Mouse (Mus musculus): ENCODE data around the gene Insig2. TPM values are rescaled to one million over a fixed set of nuclear protein-coding genes. Genes with fewer than 3 reads are reported as not detected.

Insig2 gene
- polyA plus RNA-seq, 1 experiment = 43.8 TPM

- Histone ChIP-seq H3K4me3 (ENCODE audit: insufficient read depth, low read depth, low read length) (no peak overlapping the region), H3K27me3 (replicated peaks; ENCODE audit: control insufficient read depth, insufficient read depth, low read length) (no peaks in the 10 kb centered on the region), H3K4me1 (ENCODE audit: control insufficient read depth, insufficient read depth, low read length) (no peaks in the 10 kb centered on the region), H3K27ac (ENCODE audit: insufficient read depth, low read depth, low read length) (no peak overlapping the region), H3K36me3 (ENCODE audit: control insufficient read depth, insufficient read depth, low read length) (no peaks in the 10 kb centered on the region)
- TF ChIP-seq CTCF (conservative IDR thresholded peaks at IDR 0.05; ENCODE audit: insufficient read depth, insufficient read length, low read depth, low read length) (no peak), POLR2A (IDR thresholded peaks at IDR 0.05; ENCODE audit: low read depth, low read length) (no peak)
- 79% methylated on average over 4 of the region's 4 CpGs for WGBS
- no peak for DNase-seq
These were observed 16.8 kb upstream of the Insig2 start for GRCm38 (mm10) chr1:121348875-121349847.

- 55% methylated on average over 5 of the region's 5 CpGs for WGBS
- Histone ChIP-seq H3K27ac (ENCODE audit: insufficient read depth, low read depth, low read length) (no peak overlapping the region), H3K27me3 (replicated peaks; ENCODE audit: control insufficient read depth, insufficient read depth, low read length) (no peaks in the 10 kb centered on the region), H3K36me3 (ENCODE audit: control insufficient read depth, insufficient read depth, low read length) (no peaks in the 10 kb centered on the region), H3K4me1 (ENCODE audit: control insufficient read depth, insufficient read depth, low read length) (no peaks in the 10 kb centered on the region), H3K4me3 (ENCODE audit: insufficient read depth, low read depth, low read length) (no peak overlapping the region)
- no peak for TF ChIP-seq POLR2A (IDR thresholded peaks at IDR 0.05; ENCODE audit: low read depth, low read length)
- TF ChIP-seq CTCF (conservative IDR thresholded peaks at IDR 0.05; ENCODE audit: insufficient read depth, insufficient read length, low read depth, low read length) = no peak
- DNase-seq = no peak
These were observed 11.6 kb upstream of the Insig2 start for GRCm38 (mm10) chr1:121343966-121344365.

DNA sequence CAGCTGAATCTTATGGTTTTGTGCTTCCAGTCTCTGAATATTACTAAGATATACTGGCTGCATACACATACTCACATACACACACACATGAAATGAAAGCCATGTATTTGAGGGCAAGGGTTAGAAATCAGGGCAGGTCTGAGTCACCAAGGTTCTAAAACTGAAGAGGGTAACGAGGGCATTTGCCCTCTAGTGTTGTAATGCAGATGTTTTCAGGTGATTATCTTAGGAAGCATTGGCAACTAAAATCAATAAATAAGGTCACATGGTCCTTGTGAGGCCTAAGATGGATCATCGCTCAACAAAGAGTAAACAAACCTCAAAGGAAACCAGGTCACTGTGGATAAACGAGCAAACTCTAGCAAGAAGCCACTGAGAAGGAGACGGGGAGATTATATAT is 3.4 kb upstream of the Insig2 start:
- Histone ChIP-seq H3K36me3 (ENCODE audit: control insufficient read depth, insufficient read depth, low read length) (no peaks in the 10 kb centered on the region), H3K27ac (ENCODE audit: insufficient read depth, low read depth, low read length) (no peak overlapping the region), H3K27me3 (replicated peaks; ENCODE audit: control insufficient read depth, insufficient read depth, low read length) (no peaks in the 10 kb centered on the region), H3K4me3 (ENCODE audit: insufficient read depth, low read depth, low read length) (no peak overlapping the region), H3K4me1 (ENCODE audit: control insufficient read depth, insufficient read depth, low read length) (no peaks in the 10 kb centered on the region)
- WGBS = 62% methylated on average over 4 of the region's 4 CpGs
- no peak for TF ChIP-seq CTCF (conservative IDR thresholded peaks at IDR 0.05; ENCODE audit: insufficient read depth, insufficient read length, low read depth, low read length)
- no peak for TF ChIP-seq POLR2A (IDR thresholded peaks at IDR 0.05; ENCODE audit: low read depth, low read length)
- DNase-seq = no peak

DNA sequence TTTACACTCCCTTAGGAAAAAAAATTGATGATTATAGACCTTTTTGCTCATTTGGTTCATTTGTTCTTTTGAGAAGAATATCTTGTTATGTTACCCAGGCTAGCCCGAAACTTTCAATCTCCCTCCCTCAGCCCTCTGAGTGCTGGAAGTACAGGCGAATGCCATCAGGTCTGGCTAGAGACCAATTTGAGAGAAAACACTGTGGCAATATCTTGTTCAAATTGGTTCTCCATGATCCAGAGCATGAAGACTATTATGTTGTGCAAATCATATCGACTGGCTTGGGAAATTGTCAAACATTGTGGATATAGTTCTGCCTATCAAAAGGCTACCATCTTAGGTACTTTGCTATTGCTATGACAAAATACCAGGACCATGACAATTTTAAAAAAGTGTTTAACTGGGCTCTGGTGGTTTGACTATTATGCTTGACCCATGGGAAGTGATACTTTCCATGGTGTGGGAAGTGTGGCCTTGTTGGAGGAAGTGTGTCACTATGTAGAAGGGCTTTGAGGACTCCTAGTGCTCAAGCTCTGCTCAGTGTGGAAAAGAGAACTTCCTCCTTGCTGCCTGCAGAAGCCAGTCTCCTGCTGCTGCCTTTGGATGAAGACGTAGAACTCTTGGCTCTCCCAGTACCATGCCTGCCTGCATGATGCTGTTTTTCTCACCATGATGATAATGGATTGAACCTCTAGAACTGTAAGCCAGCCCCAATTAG is 1.8 kb upstream of the Insig2 start:
- no peak for DNase-seq
- 95% methylated on average over 4 of the region's 4 CpGs for WGBS
- H3K27ac ChIP-seq (ENCODE audit: insufficient read depth, low read depth, low read length) = no peak overlapping the region
- no peaks in the 10 kb centered on the region for H3K36me3 ChIP-seq (ENCODE audit: control insufficient read depth, insufficient read depth, low read length)
- peaks cover 3% of the 10 kb centered on the region for H3K4me1 ChIP-seq (ENCODE audit: control insufficient read depth, insufficient read depth, low read length)
- no peak overlapping the region for H3K4me3 ChIP-seq (ENCODE audit: insufficient read depth, low read depth, low read length)
- H3K27me3 ChIP-seq (replicated peaks; ENCODE audit: control insufficient read depth, insufficient read depth, low read length) = no peaks in the 10 kb centered on the region
- TF ChIP-seq CTCF (conservative IDR thresholded peaks at IDR 0.05; ENCODE audit: insufficient read depth, insufficient read length, low read depth, low read length) (no peak), POLR2A (IDR thresholded peaks at IDR 0.05; ENCODE audit: low read depth, low read length) (no peak)

- H3K36me3 ChIP-seq (ENCODE audit: control insufficient read depth, insufficient read depth, low read length) = no peaks in the 10 kb centered on the region
- no peaks in the 10 kb centered on the region for H3K27me3 ChIP-seq (replicated peaks; ENCODE audit: control insufficient read depth, insufficient read depth, low read length)
- H3K27ac ChIP-seq (ENCODE audit: insufficient read depth, low read depth, low read length) = no peak overlapping the region
- TF ChIP-seq POLR2A (IDR thresholded peaks at IDR 0.05; ENCODE audit: low read depth, low read length) (no peak), CTCF (conservative IDR thresholded peaks at IDR 0.05; ENCODE audit: insufficient read depth, insufficient read length, low read depth, low read length) (no peak)
- 88% methylated on average over 2 of the region's 2 CpGs for WGBS
- no peak for DNase-seq
- no peak overlapping the region for H3K4me3 ChIP-seq (ENCODE audit: insufficient read depth, low read depth, low read length)
- peaks cover 3% of the 10 kb centered on the region for H3K4me1 ChIP-seq (ENCODE audit: control insufficient read depth, insufficient read depth, low read length)
These were observed 1.8 kb downstream of the Insig2 start for GRCm38 (mm10) chr1:121330621-121331020.

GRCm38 (mm10) chr1:121329391-121329790 is 3.0 kb downstream of the Insig2 start:
- DNase-seq = peak; percentile 51
- Histone ChIP-seq H3K36me3 (ENCODE audit: control insufficient read depth, insufficient read depth, low read length) (no peaks in the 10 kb centered on the region), H3K4me1 (ENCODE audit: control insufficient read depth, insufficient read depth, low read length) (peaks cover 3% of the 10 kb centered on the region), H3K27ac (ENCODE audit: insufficient read depth, low read depth, low read length) (no peak overlapping the region), H3K27me3 (replicated peaks; ENCODE audit: control insufficient read depth, insufficient read depth, low read length) (no peaks in the 10 kb centered on the region), H3K4me3 (ENCODE audit: insufficient read depth, low read depth, low read length) (no peak overlapping the region)
- TF ChIP-seq POLR2A (IDR thresholded peaks at IDR 0.05; ENCODE audit: low read depth, low read length) (no peak), CTCF (conservative IDR thresholded peaks at IDR 0.05; ENCODE audit: insufficient read depth, insufficient read length, low read depth, low read length) (no peak)
- WGBS = 48% methylated on average over 2 of the region's 2 CpGs

- Histone ChIP-seq H3K36me3 (ENCODE audit: control insufficient read depth, insufficient read depth, low read length) (no peaks in the 10 kb centered on the region), H3K27ac (ENCODE audit: insufficient read depth, low read depth, low read length) (peak overlapping the region; percentile 65), H3K4me1 (ENCODE audit: control insufficient read depth, insufficient read depth, low read length) (peaks cover 3% of the 10 kb centered on the region), H3K27me3 (replicated peaks; ENCODE audit: control insufficient read depth, insufficient read depth, low read length) (no peaks in the 10 kb centered on the region), H3K4me3 (ENCODE audit: insufficient read depth, low read depth, low read length) (peak overlapping the region; percentile 59)
- WGBS = 4% methylated on average over 7 of the region's 7 CpGs
- DNase-seq = no peak
- TF ChIP-seq CTCF (conservative IDR thresholded peaks at IDR 0.05; ENCODE audit: insufficient read depth, insufficient read length, low read depth, low read length) (no peak), POLR2A (IDR thresholded peaks at IDR 0.05; ENCODE audit: low read depth, low read length) (no peak)
These were observed 4.2 kb downstream of the Insig2 start for GRCm38 (mm10) chr1:121328193-121328555.

Data from kidney, adult 2 months (tissue).